Mouse (Mus musculus) right cerebral cortex, postnatal 25 days (tissue): Measurements from ENCODE around the gene Klk5.
A peak's percentile ranks its signal among the peaks of the same experiment; 100 is the strongest.

Experiments
- DNase-seq: peaks from one replicate; pipeline ENCODE4 v3.0.0; 2022

Klk5 gene

DNA sequence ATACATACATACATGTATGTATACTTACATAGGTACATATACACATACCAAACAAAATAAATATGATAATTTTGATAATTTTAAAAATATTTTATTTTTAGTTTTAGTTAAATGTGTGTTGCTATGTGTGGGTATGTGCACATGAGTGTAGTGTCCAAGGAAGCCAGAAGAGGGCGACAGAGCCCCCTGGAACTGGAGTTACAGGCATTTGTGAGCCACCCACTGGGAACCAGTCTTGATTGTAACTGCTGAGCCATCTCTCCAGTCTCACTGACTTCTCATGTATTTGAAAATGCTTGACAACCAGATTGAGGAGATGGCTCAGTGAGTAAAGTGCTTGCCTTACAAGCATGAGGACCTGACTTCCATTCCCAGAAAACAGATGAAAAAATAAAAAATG is 36.5 kb downstream of the Klk5 start:
- no peak for DNase-seq

DNA sequence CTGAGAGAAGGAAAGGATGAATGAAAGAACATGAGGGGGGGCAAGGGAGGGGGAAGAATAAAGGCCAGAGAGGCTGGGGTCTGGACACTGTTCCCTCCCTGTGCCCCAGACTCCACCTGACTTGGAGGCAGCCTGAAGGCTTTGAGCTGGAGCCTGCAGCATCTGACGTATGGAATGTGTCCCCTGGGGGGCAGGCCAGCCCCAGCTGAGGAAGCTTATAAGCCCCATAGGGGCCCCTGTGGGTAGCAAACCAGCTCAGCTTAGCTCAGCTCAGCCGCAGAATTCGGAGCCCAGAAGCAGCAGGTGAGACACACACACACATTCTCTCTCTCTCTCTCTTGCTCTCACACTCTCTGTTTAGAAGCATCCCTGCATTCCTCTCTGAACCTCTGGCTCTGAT is 39.1 kb downstream of the Klk5 start, which contains the start of gene Klk4:
Klk4 (plus strand) TSS at position 249 of the 400 bp plus-strand sequence.
- no peak for DNase-seq

DNA sequence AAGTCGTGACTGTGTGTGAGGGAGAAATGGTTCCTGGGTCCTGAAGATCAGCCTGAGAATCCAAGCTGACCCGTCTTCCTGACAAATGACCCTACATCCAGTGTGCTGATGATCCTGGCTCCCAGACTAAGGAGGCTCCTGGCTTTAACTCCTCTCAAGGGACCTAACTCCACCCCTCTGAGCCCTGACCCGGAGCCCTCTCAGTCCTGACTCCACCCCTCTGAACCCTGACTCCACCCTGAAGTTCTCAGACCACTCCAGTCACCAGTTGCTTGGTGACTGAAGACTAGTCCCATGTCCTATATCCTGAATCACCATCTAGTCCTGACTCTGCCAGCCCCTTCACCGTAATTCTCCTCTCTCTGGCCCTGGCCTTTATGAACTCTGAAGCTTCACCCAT is 40.6 kb downstream of the Klk5 start:
- DNase-seq: no peak

DNA sequence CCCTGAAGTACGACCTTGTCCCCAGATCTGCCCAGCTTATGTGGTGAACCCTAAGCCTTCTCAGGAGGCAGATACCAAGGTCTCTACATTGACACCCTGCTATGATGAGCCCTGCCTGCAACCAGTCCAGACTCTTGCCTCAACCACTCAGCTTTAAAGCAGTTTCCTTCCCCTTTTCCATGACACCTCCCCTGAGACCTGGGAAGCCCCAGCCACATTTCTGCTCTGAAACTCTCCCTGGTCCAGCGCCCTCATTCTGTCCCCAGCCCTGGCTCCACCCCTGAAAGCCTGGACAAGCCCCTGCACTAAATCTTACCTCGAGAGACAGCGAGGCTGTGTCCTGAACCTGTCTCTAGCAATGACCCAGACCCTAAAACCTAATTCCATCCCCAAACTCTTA is 41.0 kb downstream of the Klk5 start:
- no peak for DNase-seq

DNA sequence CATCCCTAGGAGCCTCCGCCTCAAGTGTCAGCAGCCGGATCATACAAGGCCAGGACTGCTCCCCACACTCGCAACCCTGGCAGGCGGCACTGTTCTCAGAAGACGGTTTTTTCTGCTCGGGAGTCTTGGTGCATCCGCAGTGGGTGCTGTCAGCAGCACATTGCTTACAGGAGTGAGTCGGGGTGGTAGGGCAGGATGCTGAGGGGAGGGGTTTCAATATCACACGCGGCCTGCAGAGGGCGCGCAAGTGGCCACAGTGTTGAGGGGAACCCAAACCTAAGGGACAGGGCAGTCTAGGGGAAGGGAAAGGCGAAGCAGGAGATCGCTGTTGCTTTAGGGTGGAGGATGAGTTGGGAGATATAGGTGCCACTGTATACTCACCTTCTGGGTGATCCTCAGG is 41.8 kb downstream of the Klk5 start:
- DNase-seq: peak; percentile 17

DNA sequence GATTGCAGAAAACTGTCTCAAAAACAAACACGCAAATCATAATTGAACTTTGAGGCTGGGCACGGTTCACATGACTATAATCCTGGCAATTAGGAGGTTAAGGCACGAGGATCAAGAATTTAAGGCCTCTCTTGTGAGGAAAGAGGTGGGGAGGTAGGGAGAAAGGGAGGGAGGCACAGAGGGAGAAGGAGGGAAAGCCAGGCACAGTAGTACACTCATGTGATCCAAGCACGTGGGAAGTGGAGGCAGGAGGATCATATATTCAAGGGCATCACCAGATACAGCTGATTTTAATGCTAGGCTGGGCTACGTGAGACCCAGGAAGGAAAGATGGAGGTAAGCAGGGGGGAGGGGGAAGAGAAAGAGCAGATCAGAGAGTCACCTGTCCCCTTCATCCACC is 49.6 kb downstream of the Klk5 start:
- DNase-seq: no peak

DNA sequence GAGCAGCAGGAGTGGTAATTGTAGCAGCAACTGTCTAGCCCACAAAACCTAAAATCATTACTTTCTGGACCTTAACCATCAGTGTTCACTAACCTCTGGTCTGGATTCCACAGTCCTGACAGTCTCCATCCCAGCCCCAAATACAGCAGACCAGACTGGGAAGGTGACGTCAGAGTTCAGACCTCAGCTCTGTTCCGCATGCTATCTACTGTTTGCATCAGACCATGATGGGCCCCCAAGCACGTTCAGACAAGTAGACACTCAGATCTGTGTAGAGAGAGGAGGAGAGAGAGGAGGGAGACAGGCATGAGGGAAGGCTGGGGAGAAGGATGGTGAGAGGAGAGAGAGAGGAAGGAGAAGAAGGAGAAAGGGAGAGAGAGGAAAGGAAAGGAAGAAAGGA is 50.0 kb downstream of the Klk5 start:
- DNase-seq: no peak

DNA sequence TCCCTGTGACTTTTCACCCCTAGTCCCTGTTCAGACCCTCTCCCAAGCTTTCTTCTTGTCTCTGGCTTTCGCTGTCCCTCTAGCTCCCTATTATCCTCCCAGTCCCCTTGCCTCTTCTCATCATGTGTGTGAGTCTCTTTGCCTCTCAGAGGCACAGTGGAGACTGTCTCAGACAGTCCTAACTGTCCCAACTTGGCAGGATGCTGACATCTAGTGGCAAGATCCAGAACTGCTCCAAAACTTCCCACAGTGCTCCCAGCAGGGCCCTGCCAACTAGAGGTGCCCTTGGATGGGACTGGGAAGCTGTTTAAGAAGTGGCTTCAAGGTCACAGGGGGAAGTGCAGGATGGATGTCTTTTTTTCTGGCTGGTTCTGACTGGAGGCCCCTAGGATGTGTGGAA is 53.1 kb downstream of the Klk5 start:
- peak; percentile 79 for DNase-seq
